Mouse (Mus musculus): ENCODE measurements at regions not wholly inside any gene's neighbourhood (a gene's known extent, or its start where the extent isn't known, plus 50 kb on each side); places are given as distances from the start of the nearest gene placed in this dataset.

DNA sequence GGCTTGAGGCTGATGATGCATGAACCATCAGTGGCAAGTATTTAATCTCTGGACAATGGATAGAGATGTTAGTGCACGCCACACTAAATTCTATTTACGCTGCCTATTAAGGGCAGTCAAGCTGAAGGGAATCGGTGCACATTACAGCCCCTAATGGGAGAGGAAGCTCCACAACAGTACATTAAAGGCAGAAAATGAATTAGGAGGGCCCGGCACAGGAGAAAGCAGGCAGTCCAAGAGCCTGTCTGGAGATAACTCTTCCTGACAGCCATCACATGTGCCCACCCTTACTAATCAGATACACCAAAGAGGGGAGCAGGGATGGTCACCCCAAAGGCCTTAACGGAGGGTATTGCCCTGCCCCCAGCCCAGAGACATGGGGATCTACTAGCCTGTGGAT is 118.7 kb upstream of the Mafb start:
- Histone ChIP-seq H3K36me3 (ENCODE audit: control insufficient read depth, insufficient read depth, low read length, poor library complexity, severe bottlenecking) (no peaks in the 10 kb centered on the region), H3K27ac (ENCODE audit: insufficient read depth, low read length) (no peak overlapping the region), H3K4me3 (ENCODE audit: low read depth, low read length) (no peak overlapping the region), H3K9ac (ENCODE audit: low read depth, poor library complexity, severe bottlenecking) (no peak overlapping the region), H3K27me3 (ENCODE audit: control insufficient read depth, insufficient read depth, low read length, poor library complexity, severe bottlenecking) (no peaks in the 10 kb centered on the region), H3K4me1 (ENCODE audit: control insufficient read depth, insufficient read depth, low read length) (no peaks in the 10 kb centered on the region), H3K9me3 (replicated peaks; ENCODE audit: control insufficient read depth, insufficient read depth, low read length, poor library complexity, severe bottlenecking) (no peaks in the 10 kb centered on the region)
- TF ChIP-seq EP300 (IDR thresholded peaks at IDR 0.05; ENCODE audit: insufficient read depth, low read depth, low read length) (no peak), POLR2A (IDR thresholded peaks at IDR 0.05; ENCODE audit: insufficient read depth, low read length) (no peak), CTCF (IDR thresholded peaks at IDR 0.05; ENCODE audit: low read depth, low read length) (no peak)

DNA sequence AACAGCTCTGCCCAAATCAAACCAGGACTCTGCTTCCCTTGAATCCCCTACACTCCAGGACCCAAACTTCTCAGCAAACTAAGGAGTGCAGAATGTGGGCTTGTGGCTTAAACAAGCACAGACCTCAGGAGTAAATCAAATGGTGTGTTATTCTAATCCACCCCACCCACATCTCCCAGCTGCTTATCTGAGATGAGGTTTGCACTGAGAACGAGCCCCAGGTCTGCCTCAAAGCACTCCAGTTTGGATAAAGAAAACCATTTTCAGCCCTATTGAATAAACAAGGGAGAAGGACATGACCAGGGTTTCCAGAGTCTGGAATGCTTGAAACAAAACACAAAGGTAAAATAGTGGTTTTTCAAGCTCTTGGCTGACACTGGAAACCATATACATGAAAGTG is 132.9 kb upstream of the Mafb start:
- Histone ChIP-seq H3K4me1 (ENCODE audit: control insufficient read depth, insufficient read depth, low read length) (no peaks in the 10 kb centered on the region), H3K9me3 (replicated peaks; ENCODE audit: control insufficient read depth, insufficient read depth, low read length, poor library complexity, severe bottlenecking) (no peaks in the 10 kb centered on the region), H3K9ac (ENCODE audit: low read depth, poor library complexity, severe bottlenecking) (no peak overlapping the region), H3K4me3 (ENCODE audit: low read depth, low read length) (no peak overlapping the region), H3K27me3 (ENCODE audit: control insufficient read depth, insufficient read depth, low read length, poor library complexity, severe bottlenecking) (no peaks in the 10 kb centered on the region), H3K27ac (ENCODE audit: insufficient read depth, low read length) (no peak overlapping the region), H3K36me3 (ENCODE audit: control insufficient read depth, insufficient read depth, low read length, poor library complexity, severe bottlenecking) (no peaks in the 10 kb centered on the region)
- TF ChIP-seq CTCF (IDR thresholded peaks at IDR 0.05; ENCODE audit: low read depth, low read length) (no peak), POLR2A (IDR thresholded peaks at IDR 0.05; ENCODE audit: insufficient read depth, low read length) (no peak), EP300 (IDR thresholded peaks at IDR 0.05; ENCODE audit: insufficient read depth, low read depth, low read length) (no peak)

DNA sequence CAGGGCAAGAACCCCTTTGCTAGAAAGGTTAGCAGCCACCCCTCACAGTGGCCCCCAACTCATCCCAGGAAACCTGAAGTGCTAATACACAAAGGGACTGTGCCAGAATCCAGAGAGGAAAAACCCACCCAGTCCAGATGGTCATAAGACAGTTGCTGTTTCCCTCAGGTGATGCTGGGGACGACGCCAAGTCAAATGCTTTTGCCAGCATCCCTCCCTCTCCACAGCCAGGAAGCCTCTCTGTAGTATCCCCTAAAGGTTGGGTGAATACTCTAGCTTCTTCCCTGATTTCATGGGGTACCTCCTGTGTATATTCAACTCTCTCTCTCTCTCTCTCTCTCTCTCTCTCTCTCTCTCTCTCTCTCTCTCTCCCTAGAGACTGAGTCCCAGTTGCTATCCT is 136.0 kb upstream of the Mafb start:
- TF ChIP-seq CTCF (IDR thresholded peaks at IDR 0.05; ENCODE audit: low read depth, low read length): no peak
- no peak for TF ChIP-seq EP300 (IDR thresholded peaks at IDR 0.05; ENCODE audit: insufficient read depth, low read depth, low read length)
- TF ChIP-seq POLR2A (IDR thresholded peaks at IDR 0.05; ENCODE audit: insufficient read depth, low read length): no peak

DNA sequence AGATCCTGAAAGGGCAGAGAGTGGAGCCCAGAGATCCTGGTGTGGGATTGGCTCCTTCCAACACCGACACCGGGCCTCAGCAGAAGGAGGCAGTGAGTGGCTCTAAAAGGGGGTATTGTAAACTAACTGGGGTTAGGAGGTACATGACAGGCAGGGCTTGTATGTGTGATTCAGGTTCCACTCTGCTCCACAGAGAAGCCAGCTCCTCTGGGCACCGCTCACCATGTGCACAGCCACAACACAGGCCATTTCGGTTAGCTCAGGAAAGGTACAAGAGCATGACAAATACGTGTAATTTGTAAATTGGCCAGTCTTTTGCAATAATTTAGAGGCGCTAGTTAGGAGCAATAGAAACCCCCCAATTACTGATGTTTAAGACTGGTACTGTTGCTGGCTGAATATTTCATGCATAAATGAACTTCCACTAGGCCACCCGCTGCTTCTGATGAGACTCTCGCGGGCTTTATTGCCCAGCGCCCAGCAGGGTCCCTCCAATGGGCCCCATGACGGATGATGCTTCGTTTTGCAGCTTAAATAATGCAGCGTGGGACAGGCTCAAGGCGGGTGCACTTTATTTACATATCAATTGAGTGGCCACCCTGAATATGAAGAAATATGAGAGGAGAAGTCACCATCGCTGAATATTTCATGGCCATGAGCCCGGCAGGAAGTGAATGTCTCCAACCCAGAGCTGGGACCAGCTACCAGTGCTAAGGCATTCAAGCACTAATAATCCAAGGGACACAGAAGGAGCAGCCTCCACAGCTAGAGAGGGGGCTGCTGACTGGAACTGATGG is 136.9 kb upstream of the Mafb start:
- no peaks in the 10 kb centered on the region for H3K9me3 ChIP-seq (replicated peaks; ENCODE audit: control insufficient read depth, insufficient read depth, low read length, poor library complexity, severe bottlenecking)
- no peak overlapping the region for H3K9ac ChIP-seq (ENCODE audit: low read depth, poor library complexity, severe bottlenecking)
- H3K27ac ChIP-seq (ENCODE audit: insufficient read depth, low read length): no peak overlapping the region
- H3K4me3 ChIP-seq (ENCODE audit: low read depth, low read length): no peak overlapping the region
- no peaks in the 10 kb centered on the region for H3K36me3 ChIP-seq (ENCODE audit: control insufficient read depth, insufficient read depth, low read length, poor library complexity, severe bottlenecking)
- H3K27me3 ChIP-seq (ENCODE audit: control insufficient read depth, insufficient read depth, low read length, poor library complexity, severe bottlenecking): no peaks in the 10 kb centered on the region
- no peaks in the 10 kb centered on the region for H3K4me1 ChIP-seq (ENCODE audit: control insufficient read depth, insufficient read depth, low read length)
- no peak for TF ChIP-seq CTCF (IDR thresholded peaks at IDR 0.05; ENCODE audit: low read depth, low read length)
- no peak for TF ChIP-seq EP300 (IDR thresholded peaks at IDR 0.05; ENCODE audit: insufficient read depth, low read depth, low read length)
- TF ChIP-seq POLR2A (IDR thresholded peaks at IDR 0.05; ENCODE audit: insufficient read depth, low read length): no peak

More for the DNA sequence above, 136.0 kb upstream of the Mafb start:
- Histone ChIP-seq H3K9ac (ENCODE audit: low read depth, poor library complexity, severe bottlenecking) (no peak overlapping the region), H3K27ac (ENCODE audit: insufficient read depth, low read length) (no peak overlapping the region), H3K4me1 (ENCODE audit: control insufficient read depth, insufficient read depth, low read length) (no peaks in the 10 kb centered on the region), H3K4me3 (ENCODE audit: low read depth, low read length) (no peak overlapping the region), H3K36me3 (ENCODE audit: control insufficient read depth, insufficient read depth, low read length, poor library complexity, severe bottlenecking) (no peaks in the 10 kb centered on the region), H3K27me3 (ENCODE audit: control insufficient read depth, insufficient read depth, low read length, poor library complexity, severe bottlenecking) (no peaks in the 10 kb centered on the region), H3K9me3 (replicated peaks; ENCODE audit: control insufficient read depth, insufficient read depth, low read length, poor library complexity, severe bottlenecking) (no peaks in the 10 kb centered on the region)

DNA sequence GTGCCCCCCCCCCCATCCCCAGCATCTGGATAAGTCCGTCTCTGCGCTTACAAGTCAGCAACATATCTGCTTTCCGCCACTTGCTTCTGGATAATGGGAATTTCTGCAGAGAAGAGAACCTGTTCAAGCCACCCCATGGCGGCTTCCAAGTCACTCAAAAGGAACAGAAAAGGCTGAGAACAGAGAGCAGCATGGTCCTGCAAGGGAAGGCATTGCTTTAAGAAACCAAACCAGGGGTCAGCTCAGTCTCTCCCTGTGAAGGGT is 137.5 kb upstream of the Mafb start:
- no peaks in the 10 kb centered on the region for H3K4me1 ChIP-seq (ENCODE audit: control insufficient read depth, insufficient read depth, low read length)
- H3K9me3 ChIP-seq (replicated peaks; ENCODE audit: control insufficient read depth, insufficient read depth, low read length, poor library complexity, severe bottlenecking): no peaks in the 10 kb centered on the region
- no peaks in the 10 kb centered on the region for H3K36me3 ChIP-seq (ENCODE audit: control insufficient read depth, insufficient read depth, low read length, poor library complexity, severe bottlenecking)
- no peaks in the 10 kb centered on the region for H3K27me3 ChIP-seq (ENCODE audit: control insufficient read depth, insufficient read depth, low read length, poor library complexity, severe bottlenecking)
- no peak overlapping the region for H3K27ac ChIP-seq (ENCODE audit: insufficient read depth, low read length)
- TF ChIP-seq CTCF (IDR thresholded peaks at IDR 0.05; ENCODE audit: low read depth, low read length): no peak
- TF ChIP-seq POLR2A (IDR thresholded peaks at IDR 0.05; ENCODE audit: insufficient read depth, low read length): no peak
- TF ChIP-seq EP300 (IDR thresholded peaks at IDR 0.05; ENCODE audit: insufficient read depth, low read depth, low read length): no peak
- no peak overlapping the region for H3K4me3 ChIP-seq (ENCODE audit: low read depth, low read length)
- no peak overlapping the region for H3K9ac ChIP-seq (ENCODE audit: low read depth, poor library complexity, severe bottlenecking)

DNA sequence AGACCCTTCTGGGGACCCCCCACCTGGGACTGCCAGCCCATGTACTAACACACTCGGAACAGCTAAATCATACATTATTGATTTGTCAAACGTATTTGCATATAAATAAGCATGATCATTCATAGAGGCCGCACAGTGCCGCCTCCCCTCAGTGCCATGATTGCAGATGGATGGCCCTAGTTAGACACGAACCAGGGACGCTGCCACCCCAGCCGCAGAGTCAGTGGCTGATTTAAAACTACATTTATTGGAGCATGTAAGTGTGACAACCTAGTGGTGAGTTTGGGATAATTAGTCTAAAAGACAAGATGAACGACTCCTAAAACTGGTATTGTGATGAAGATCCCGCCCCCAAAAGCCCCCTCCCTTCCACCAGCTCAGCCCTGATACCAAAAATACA is 138.3 kb upstream of the Top1 start:
- Histone ChIP-seq H3K4me1 (ENCODE audit: control insufficient read depth, insufficient read depth, low read length) (peaks cover 2% of the 10 kb centered on the region), H3K9me3 (replicated peaks; ENCODE audit: control insufficient read depth, insufficient read depth, low read length, poor library complexity, severe bottlenecking) (no peaks in the 10 kb centered on the region), H3K27ac (ENCODE audit: insufficient read depth, low read length) (no peak overlapping the region), H3K36me3 (ENCODE audit: control insufficient read depth, insufficient read depth, low read length, poor library complexity, severe bottlenecking) (no peaks in the 10 kb centered on the region), H3K4me3 (ENCODE audit: low read depth, low read length) (no peak overlapping the region), H3K27me3 (ENCODE audit: control insufficient read depth, insufficient read depth, low read length, poor library complexity, severe bottlenecking) (no peaks in the 10 kb centered on the region), H3K9ac (ENCODE audit: low read depth, poor library complexity, severe bottlenecking) (no peak overlapping the region)
- TF ChIP-seq EP300 (IDR thresholded peaks at IDR 0.05; ENCODE audit: insufficient read depth, low read depth, low read length) (no peak), CTCF (IDR thresholded peaks at IDR 0.05; ENCODE audit: low read depth, low read length) (no peak), POLR2A (IDR thresholded peaks at IDR 0.05; ENCODE audit: insufficient read depth, low read length) (no peak)
